Mouse (Mus musculus) yolk sac, embryonic 10.5 days (tissue): ENCODE data around the gene Xrcc3.
A peak's percentile ranks its signal among the peaks of the same experiment; 100 is the strongest.

Experiments
- DNase-seq: peaks from one replicate; pipeline ENCODE4 v3.0.0-alpha.2; 2017; ENCODE audit warnings: low spot score

Xrcc3 gene

DNA sequence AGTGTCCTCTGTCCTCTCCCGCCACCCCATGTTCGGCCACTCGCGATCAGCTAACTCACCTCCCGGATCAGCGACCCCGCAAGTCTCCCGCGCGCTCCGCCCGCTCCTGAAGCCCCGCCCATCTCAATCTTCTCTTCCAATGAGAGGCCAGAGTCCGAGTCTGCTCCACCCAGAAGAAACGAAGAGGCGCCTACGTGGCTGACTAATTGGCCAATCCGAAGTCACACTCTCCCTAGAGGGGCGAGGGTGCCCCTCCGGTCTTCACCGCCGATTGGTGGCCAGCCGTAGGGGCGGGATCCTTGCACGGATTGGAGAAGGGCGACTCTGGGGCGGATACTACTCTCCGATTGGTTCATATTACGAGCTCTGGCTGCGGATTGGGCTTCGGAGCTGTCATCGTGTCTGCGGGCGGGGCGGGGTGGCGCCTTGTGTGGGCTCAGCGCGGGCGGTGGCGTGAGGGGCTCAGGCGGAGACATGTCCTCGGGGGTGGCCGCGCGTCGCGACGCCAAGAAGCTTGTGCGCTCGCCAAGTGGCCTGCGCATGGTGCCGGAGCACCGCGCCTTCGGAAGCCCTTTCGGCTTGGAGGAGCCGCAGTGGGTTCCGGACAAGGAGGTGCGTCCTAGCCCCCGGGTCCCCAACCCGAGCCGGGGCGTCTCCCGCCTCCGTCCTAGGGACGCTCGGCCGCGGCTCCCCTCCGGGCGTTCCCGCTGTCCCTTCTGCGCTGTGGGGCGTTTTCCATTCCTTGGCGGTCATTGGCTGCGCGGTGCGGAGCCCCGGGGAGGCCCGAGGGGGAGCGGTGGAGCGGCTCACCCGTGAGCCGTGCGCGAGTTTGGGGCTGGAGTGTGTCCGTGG, at the start of gene Xrcc3, which contains the start of gene Zfyve21:
TSS of gene Xrcc3 (minus strand) at position 108 of the 852 bp plus-strand sequence.
TSS of gene Zfyve21 (plus strand) at position 405 of the 852 bp plus-strand sequence.
- peak; percentile 99 for DNase-seq

DNA sequence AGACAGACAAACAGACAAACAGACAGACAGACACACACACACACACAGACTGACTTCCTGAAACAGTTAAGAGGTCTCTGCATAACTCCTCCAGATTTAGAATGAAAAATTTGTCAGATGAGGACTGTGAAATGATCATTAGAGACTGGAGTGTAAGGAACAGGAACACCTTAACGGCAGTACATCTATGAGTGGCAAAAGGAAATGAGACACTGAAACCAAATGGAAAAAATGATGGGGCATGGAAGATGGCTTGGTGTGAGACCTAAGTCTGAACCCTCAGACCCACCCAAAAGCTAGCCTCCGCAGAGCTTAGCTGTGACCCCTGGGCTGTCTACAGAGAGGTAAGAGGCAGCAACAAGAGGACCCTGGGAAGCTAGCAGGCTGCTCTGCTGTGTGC, 41.8 kb upstream of the Xrcc3 start:
- DNase-seq: no peak

DNA sequence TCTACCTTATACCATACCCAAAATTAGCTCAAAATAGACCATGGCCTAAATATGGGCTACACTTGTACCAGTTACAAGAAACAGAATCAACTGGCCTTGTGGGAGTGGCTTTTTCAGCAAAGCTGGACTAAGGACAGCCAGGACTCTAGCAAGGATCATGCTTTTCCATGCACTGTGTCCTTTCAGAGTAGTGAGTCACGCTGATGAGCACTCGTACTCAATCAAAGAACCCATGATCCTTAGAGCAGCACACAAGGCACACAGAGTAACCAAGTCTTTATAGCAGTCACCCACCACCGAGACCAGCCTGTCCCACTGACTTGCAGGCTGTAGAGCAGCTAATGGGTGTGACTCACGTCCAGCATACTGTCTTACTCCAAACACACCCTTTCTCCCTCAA, 39.9 kb upstream of the Xrcc3 start:
- DNase-seq: no peak

DNA sequence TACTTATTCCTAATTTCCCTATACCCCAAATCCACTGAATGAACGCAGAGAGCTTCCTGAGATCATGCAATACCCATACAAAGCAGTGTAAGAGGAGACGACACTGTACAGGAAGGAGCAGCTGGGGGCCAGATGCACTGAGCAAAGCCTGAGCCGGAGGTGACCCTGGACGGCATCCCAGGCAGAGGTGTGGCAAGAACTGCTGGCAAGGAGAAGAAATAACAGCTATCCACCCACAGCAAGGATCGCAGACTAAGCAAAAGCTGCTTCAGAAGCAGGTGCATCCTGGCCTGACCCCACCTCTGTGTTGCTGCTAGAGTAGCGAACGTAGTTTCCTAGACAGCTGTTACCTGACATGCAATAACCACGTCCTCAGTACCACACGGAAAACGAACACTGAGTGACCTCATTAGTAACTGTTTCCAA, 39.4 kb upstream of the Xrcc3 start:
- DNase-seq: no peak

DNA sequence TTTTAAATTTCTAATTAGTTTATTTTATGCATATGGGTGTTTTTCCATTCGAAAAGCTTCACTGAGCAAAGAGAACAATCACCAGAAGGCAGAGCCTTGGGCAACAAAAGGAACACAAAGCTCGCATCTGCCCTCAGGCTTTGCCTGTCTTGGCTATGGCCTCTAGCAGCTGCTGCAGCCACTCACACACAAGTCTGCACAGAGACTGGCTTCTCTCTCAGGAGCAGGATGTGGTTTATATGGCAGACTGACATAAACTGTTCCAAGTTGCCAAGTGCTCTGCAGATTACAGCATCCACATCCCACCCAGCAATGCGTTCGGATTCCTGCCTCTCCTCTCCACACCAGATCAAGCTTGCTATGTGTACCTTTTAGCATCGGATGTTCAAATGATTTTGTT, 38.1 kb upstream of the Xrcc3 start:
- DNase-seq: no peak

DNA sequence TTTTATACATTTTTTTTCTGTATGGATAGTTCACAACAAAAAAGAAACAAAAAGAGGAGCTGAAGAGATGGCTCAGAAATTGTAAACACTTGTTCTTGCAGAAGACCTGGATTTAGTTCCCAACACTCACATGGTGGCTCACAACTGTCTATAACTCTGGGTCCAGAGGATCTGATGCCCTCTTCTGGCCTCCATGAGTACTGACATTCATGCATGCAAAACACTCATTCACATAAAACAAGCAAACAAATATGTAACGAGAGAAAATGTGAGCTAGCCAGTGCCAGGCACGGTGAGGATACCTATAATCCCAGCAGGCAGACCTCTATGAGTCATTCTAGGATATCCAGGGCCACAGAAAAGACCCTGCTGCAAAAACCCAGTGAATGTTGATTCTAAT, 37.6 kb upstream of the Xrcc3 start:
- no peak for DNase-seq

DNA sequence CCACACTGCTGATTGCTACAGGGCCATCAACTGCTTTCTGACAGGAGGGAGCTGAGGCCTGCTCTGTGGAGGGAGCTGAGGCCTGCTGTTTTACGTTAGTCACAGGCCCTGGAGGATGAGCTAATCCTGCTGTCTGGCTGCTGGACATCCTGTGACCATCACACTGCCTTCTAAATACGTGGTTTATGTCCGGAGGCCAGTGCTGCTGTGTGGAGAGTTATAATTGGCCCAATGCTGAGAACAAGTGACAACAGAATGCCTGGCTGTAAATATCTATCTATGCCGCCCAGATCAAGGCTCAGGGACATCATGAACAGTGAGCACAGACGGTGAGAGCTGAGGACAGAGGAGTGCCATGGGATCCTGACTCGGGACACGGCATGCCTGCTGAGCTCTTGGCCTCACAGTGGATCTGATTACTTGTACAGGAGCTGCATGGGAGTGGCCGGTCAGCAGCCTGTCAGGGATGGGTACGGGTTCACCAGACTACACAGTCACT, 34.7 kb upstream of the Xrcc3 start:
- DNase-seq: no peak

DNA sequence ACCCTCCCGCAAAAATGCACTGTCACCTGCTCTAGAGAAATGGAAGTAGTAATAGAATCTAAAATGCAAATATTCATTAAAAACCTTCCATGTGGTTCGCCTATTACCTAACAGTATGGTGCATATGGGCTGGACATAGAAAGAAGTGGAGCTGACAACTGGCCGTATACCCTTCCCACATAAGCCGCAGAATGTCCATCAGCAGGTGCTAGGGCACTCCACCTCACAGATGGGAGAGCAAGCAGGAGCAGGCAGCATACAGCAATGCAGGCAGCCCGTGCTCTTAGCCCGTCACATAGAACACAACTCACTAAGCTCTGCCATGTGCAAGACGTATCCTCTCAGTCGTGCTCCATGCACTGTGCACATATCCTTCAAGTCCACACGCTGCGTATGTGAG, 33.1 kb upstream of the Xrcc3 start:
- DNase-seq: no peak

DNA sequence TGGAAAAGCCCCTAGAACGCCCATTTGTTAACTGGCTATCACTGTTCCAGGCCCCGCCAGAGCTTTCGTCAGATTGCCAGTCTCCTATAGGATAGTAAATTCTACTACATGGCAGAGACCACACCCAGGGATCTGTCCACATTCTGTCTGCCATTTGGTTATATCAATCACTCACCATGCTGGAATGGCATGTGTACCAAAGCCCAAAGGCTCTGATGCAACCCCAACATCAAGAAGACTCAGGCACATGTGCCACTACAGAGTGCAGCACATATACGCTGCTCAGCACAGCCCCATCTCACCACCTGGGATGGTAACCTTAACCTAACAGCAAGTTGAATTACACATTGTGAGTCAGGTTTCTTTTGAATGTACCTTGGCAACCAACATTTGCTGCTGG, 32.3 kb upstream of the Xrcc3 start:
- DNase-seq: no peak

DNA sequence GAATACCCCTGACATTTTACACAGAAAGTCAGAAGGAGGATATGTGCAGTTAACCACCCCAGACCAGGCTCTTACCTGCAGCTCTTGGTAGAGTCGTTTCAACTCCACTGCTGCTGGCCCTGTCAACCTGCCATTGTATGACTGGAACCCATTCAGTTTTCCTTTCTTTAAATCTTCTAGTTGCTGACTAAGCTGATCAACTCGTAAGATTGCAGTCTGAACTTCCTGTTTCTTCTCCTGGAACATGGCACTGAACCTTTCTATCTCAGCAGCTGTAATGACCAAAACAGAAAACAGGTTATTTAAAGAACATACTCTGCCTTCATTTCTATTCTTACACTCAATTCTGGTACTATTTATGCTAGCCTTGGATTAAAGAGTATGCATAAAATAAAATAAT, 29.8 kb upstream of the Xrcc3 start:
- no peak for DNase-seq

DNA sequence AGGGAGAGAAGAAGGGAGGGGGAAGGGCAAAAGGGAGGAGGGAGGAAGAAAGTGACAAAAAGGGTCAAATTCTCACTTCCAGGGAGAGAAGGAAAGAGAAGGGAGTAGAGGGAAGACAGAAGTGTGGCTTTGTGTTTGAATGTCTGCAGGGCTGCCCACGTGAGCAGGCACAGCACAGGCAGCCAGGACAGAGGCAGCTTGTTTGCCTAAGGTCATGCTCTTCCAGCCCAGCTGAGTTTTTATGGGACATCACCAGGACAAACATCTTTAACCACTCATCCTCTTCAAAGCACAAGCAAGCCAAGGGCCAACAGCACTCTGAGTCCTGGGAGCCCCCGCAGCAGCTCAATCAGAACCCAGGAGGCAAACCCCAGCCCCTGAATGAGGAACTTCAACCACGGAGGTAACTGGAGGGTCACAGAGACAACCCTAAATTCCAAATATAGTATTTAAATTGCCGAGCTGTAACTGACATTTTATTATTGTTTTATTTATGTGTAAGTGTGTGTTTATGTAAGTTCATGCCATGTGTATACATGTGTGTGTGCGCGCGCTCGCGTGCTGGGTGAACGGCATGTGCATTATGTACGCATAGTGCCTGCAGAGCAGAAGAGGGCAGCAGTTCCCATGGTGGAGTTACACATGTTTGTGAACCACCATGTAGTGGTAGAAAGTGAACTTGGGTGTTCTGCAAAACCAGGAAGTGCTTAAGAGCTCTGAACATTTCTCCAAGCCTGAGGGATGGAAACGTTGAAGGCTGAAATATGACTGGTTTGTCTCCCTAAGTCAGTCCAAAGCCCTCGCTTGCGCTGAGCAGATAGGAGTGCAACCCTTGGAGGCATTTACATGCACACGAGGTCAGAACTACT, 29.1 kb upstream of the Xrcc3 start:
- peak; percentile 39 for DNase-seq

DNA sequence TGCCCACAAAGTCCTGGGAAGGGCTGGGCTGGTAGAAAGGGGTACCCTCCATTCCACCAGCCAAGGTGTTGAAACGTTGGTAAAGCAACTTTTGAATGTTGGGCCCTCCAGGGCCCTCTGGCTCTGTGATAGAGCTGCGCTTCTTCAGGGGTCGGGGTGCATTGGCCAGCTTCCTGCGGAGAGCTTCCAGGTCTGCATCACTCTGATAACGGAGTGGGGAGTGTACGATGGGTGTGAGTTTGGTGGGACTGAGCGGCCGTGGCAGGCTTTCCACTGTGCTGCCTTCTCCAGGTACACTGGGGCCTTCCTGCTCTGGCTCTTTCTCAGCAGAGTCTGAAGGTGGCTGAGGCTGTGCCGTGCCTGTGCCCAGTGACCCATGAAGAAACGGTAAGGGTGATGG, 19.8 kb upstream of the Xrcc3 start:
- no peak for DNase-seq

DNA sequence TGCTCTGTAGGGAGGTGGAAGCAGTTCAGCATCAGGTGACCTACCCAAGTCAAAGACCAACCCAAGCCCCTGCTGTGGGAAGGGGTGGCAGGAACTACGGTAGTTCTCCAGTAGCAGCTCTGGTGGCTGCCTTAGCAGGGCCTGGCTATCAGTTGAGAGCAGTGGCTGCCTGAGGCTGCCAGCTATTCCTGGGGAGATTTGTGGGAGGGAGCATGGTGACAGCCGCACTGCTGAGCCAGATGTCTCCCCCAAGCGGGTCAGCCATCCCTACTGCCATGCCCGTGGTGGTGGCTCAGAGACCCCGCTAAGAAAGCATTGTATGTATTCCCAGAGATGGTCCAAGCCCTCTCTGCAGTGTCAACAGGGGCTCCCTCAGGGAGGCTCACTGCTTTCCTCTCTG, 19.0 kb upstream of the Xrcc3 start:
- no peak for DNase-seq

DNA sequence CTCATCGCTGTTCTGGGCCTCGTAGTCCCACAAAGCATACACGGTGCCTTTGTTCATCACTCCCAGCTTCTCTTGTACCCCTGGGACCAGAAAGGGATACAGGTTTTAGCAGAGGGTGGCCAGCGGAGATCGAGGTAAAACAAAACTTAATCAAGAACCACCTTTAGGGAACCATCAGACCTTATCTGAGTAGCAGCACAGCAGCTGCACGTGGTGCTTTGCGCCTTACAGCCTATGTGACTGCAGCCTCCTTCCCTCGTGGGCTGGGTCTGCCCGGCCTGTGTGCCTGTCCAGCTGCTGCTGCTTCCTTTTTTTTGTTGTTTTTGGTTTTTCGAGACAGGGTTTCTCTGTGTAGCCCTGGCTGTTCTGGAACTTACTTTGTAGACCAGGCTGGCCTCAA, 16.7 kb upstream of the Xrcc3 start:
- DNase-seq: no peak

DNA sequence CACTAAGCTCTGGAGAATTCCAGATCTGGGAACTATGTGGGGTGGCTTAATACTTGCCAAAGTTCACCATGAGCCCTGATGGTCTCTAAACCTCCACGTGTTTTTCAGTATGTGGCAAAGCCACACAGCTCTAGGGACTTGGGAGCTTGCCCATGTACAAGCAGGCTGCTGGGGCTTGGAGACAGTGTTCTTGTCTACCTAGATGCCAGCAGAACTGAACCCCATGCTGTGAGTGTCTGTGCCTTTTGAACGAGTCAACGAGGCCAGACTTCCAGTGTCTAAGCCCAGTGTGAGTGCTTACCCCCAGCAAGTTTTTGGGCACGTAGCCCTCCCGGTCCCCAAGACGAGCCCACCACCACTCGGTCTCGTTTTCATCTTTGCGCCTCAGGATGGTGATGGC, 16.3 kb upstream of the Xrcc3 start:
- DNase-seq: no peak

DNA sequence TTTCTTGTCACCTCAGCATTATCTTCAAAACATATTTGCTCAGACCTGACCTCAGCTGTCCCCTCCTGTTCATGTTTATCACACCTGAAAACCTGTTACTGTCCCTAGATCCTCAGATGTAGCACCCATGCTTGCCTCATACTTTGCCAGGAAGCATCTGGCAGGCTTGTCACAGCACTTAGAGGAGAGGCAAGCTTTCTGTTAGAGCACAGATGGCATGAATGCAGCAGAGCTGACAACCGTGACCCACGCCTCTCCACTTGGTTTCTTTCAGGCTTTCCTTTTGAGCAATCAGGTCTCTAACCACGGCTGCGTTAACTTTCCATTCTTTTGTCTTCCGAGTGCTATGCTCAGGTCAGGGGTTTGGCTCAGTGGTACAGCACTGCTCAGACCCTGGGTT, 15.8 kb upstream of the Xrcc3 start:
- no peak for DNase-seq

DNA sequence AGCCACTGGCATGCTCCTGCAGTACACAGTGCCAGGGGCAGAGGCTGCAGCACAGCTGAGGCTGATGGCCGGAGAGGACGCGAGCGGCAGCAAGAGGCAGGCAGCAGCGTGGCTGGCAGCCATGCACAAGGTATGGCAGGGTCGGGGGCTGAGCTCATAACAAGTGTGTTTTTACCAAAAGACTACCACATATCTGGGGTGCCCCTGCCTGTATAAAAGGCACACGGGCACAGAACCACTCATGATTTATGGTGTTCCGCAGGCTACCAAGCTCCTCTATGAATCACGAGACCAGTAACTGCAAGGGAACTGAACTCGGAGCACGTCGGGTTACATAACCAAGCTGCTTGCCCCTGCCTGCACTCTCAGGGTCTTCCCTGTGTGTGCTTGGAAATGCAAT, 13.9 kb upstream of the Xrcc3 start:
- DNase-seq: no peak

DNA sequence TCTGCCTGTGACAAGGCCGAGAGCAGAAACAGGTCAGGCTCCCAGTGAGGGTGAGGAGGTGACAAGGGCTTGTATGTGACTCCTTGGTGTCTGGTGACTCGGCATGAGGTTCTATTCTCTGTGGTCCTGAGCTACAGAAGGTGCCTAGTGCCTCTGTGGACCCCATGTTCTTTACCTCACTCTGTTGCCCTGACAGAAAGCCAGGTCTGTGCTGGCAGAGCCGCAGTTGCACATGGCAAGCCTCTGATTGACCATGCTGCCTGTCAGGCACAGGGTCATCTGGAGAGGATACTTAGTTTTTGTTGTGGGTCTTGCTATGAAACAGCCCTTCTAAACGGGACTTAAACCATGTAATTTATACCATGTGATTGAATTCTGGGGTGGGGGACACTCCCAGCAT, 8.3 kb upstream of the Xrcc3 start:
- no peak for DNase-seq

DNA sequence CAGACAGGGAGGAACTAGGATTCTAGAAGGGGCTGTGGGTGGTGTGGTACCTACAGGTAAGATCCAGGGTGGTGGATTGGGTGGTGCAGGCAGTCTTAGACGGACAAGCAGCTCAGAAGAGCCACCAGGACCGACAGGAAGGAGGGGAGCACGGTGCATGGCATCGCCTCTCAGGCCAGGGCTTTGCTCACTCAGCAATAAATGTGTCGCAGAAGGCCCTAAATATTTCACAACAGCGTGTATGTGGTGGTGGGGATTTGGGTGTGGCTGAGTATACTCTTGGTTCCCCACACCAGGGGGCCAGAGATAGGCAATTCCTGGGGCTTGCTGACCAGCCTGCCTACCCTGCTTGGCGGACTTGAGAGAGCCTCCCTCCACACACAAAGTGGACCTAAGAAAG, 7.0 kb upstream of the Xrcc3 start:
- DNase-seq: no peak

DNA sequence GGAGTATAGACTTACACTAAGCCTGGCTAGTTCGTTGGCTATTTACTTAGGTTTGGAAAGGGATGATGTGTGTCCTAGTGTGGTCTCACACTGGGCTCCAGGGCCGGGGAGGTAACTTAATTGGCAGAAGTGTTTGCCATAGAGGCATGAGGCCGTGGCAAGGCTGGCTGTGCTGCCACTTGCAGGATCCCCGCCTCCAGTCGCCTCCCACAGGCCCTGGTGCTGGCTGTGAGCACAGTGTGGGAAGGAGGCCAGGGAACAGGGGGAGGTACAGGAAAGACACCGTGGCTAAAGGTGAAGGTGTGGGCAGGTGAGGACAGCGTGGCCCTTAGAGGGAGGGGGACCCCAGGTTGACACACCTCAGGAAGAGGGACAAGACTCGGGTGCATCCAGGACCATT, 6.3 kb upstream of the Xrcc3 start:
- DNase-seq: no peak

DNA sequence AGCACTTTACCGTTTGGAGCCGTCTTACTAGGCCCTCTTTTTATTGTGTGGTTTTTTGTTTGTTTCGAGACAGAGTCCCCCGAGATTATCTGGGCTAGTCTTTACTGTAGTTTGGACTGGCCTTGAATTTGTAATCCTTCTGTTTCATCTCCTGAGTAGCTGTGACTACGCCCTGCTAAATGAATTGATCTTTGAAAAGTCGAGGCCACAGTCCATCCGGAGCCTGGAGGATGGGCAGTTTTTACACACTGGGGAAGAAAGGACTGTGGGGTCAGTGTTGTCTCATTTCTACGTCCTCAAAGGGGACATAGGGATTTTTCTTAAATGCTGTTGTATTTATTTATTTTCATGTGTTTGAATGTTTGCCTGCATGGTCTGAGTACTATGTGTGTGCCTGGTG, 4.3 kb upstream of the Xrcc3 start:
- DNase-seq: no peak

DNA sequence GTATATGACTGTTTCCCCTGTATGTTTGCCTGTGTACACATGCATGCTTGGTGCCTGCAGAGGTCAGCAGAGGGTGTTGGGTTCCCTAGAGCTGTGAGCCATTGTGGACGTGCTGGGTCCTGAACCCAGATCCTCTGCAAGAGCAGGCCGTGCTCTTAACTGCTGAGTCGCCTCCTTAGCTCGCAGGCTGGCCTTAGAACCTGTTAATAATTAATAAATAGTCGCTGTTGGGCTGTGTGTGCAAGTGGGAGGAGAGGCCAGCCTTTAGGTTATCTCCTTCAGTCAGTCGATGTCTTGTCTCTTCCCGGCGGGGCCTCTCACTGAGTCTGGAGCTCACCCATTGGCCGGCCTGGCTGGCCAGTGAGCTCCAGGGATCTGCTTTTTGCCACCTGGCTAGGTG, 3.3 kb upstream of the Xrcc3 start:
- peak; percentile 86 for DNase-seq

DNA sequence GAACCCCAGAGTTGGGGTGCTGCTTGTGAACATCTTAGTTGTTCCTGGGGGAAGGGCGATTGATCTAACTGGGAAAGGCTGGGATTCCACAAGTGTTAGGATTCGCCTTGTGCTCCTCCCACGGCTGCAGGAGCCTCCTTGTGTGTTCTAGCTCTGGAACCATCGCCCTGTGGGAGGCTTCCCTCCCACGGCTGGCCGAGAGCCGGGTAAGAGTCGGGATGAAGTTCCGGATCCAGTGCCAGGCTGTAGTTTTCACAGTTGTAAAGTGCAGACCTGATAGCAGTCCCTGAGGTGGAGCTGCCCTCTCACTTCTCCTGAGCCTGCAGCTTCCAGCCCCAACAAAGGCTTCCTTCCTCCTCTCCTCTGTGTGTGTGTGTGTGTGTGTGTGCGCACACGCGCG, 2.9 kb upstream of the Xrcc3 start:
- no peak for DNase-seq
